Mouse (Mus musculus) CD4-positive, CD25-positive, alpha-beta regulatory T cell, adult 2 months (primary cell): ENCODE measurements around the gene Gm20532.
A peak's percentile ranks its signal among the peaks of the same experiment; 100 is the strongest.

Experiments used
- DNase-seq: peaks from one replicate; pipeline ENCODE4 v3.0.0-alpha.2; 2012; ENCODE audit warnings: low read depth, low spot score

The Gm20532 gene

DNA sequence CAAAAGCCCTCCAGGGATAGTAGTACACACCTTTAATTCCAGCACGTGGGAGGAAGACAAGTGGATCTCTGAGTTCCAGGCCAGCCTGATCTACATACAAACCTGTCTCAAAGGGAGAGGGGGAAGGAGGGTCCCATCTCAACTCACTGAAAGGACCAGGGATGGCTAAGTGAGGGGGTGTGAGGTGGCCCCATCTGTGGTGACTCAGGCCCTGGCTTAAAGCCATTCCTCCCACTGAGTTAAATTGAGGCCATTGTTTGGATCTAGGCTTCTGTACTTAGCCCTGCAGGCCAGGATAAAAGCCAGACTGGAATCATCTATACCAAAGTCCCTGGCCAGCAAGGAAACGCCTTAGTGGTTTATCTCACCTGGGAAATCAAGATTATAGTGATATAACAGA, 34.8 kb downstream of the Gm20532 start:
- DNase-seq, result no peak

- peak; percentile 73 for DNase-seq
Measured at GRCm38 (mm10) chr2:26622984-26623383, 36.5 kb downstream of the Gm20532 start.

DNA sequence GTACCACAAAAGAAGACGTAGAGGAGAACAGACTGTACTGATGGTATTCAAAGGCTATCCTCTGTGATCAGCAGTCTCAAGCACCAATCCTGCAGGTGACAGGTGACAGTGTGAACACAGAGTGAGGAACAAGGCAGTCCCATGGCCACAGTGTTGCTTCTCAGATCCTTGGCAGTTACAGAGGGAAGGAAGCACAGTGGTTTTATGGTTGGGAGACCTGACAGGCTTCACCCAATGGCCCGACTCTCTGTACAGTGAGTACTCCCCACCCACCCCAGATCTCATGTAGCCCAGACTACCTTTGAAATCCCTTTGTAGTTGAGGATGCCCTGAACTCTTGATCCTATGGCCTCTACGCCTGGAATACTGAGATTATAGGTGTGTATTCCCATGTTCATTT, 39.0 kb downstream of the Gm20532 start:
- no peak for DNase-seq

DNA sequence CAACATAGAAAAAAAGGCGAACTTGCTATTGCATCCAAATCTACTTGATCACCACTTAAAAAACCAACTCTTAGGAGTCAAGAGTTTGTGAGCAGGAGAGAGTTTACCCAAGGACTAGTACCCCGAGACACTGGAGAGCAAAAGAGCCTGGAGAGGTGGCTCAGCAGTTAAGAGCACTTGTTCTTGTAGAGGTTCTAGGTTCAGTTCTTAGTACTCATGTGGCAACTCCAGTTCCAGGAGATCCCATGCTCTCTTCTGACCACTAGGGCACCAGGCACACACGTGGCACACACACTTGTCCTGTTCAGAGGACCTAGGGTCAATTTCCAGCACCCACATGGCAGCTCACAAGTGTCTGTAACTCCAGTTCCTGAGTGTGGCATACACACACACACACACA, 39.6 kb downstream of the Gm20532 start:
- no peak for DNase-seq

GRCm38 (mm10) chr2:26627921-26628739, 41.7 kb downstream of the Gm20532 start, which contains the start of gene Fam69b:
Fam69b (plus strand) TSS chr2:26628457.
- peak; percentile 77 for DNase-seq

- DNase-seq, result no peak
Measured at GRCm38 (mm10) chr2:26628792-26629437, 42.5 kb downstream of the Gm20532 start.

- DNase-seq, result no peak
Measured at GRCm38 (mm10) chr2:26632541-26633395, 46.3 kb downstream of the Gm20532 start.

DNA sequence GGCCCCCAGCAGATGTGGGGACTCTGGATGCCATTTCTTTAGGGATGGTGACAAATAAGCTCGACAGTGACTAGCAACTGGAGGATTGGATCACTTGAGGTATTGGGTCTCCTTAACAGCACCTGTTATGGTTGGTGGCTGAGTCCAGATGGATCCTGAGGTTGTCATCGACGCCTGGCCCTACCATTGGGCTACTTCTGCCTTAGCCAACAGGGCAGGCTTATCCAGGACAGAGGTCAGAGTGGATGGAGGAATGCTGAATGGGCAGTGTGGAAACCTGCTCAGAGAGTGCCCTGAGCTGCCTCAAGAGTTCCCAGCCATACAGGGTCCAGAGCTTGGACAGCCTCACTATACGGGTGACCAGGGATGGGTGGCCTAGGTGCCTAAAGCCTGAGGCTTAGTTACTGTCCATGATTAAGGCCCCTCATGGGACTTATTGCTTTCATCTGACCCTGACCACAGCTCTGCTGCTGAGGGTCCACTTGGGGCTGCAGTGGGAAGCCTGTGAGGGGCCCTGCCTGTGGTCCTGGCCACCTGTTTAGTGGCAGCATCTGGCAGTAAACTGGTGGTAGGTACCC, 47.6 kb downstream of the Gm20532 start:
- no peak for DNase-seq

DNA sequence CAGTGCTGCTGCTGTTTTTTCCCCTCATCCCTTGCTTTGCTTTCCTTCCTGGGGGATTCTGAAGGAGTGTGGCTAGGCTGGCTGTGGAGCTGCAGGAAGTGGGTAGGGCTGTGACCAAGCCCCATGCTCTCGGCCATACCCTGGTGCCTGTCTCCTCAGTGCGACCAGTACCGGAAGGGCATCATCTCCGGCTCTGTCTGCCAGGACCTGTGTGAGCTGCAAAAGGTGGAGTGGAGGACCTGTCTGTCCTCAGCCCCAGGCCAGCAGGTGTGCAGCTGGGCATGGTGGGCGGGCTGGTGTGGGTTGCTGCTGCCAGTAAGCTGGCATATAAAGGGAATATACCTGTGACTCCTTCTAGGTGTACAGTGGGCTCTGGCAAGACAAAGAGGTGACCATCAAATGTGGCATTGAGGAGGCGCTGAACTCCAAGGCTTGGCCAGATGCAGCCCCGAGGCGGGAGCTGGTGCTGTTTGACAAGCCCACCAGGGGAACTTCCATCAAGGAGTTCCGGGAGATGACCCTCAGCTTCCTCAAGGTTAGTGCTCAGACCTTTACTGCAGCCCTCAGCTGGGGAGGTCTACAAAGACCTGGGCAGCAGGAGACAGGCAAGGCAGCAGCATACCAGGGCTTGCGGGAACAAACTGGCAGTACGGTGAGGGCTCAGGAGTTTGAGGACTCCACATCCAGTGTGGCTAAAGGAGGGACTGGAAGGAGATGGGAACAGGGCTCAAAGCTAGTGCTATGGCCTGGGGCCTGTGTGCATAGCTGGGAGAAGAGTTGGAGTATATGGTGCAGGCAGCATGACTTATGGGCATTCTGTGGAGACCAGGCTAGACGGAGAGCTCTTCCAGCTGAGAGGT, 48.4 kb downstream of the Gm20532 start:
- DNase-seq, result no peak

DNA sequence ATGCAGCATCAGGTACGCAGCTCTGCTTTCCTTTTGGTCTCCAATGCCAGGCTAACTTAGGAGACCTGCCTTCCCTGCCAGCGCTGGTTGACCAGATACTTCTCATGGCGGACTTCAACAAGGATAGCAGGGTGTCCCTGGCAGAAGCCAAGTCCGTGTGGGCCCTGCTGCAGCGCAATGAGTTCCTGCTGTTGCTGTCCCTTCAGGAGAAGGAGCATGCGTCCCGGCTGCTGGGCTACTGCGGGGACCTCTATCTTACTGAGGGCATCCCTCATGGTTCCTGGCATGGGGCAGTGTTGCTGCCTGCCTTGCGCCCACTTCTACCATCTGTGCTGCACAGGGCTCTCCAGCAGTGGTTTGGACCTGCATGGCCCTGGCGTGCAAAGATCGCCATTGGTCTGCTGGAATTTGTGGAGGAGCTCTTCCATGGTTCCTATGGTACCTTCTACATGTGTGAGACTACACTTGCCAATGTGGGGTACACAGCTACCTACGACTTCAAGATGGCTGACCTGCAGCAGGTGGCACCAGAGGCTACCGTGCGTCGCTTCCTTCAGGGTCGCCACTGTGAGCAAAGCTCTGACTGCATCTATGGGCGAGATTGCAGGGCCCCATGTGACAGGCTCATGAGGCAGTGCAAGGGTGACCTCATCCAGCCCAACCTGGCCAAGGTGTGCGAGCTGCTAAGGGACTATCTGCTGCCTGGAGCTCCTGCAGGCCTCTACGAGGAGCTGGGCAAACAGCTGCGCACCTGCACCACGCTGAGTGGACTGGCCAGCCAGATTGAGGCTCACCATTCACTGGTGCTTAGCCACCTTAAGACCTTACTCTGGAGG, 49.3 kb downstream of the Gm20532 start:
- no peak for DNase-seq

DNA sequence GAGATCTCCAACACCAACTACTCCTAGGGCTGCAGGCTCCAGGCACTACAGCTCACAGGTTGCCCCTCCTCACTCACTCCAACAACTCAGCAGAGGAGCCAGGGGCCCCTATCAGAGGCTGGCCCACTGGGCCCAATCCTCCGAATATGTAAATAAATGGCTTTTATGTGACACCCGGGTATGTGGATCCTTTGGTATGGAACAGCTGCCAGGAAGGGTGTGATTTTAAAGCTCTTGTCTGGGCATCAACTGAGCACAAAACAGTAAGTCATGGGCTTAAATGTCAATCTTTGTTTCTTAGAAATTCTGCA, 49.8 kb downstream of the Gm20532 start:
- no peak for DNase-seq

- DNase-seq, result no peak
Measured at GRCm38 (mm10) chr2:26637316-26637932, 51.0 kb downstream of the Gm20532 start.

DNA sequence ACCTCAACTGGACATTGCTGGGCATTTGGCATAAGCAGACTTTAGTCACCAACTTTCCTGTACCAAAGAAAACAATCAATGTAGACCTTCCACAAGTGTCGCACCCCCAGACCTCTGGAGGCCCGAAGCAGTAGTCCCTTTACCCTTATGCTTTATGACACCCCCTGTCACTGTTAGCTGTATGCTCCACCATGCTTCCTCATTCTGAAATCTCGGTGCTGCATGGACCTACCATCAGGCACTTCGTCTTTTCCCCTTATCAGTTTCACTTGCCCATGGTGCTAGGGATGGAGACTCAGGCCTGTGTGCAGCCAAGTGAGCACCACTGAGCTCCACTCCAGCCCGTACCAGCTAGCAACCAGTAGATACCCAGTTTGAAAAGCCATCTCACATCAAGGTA, 51.6 kb downstream of the Gm20532 start:
- no peak for DNase-seq

GRCm38 (mm10) chr2:26638572-26638971, 52.1 kb downstream of the Gm20532 start:
- no peak for DNase-seq

DNA sequence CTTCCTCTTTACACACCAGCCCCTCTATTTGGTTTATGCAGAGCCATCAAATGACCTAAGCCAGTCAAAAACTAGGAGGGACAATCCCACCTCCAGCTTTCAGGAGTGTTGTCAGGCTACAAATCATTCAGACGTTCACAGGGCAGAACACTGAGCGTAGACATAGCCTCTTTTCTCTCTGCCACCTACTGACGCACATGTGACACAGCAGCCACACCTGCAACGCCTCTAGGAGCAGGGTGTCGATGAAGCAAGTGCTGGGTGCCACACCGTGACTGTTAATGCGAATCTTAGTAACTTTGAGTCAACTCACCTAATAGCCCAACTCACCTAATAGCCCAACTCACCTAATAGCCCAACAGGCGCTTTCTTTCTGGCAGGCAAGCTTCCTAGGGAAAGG, 52.6 kb downstream of the Gm20532 start:
- peak; percentile 83 for DNase-seq

GRCm38 (mm10) chr2:26639838-26640830, 53.7 kb downstream of the Gm20532 start:
- DNase-seq, result peak; percentile 97

DNA sequence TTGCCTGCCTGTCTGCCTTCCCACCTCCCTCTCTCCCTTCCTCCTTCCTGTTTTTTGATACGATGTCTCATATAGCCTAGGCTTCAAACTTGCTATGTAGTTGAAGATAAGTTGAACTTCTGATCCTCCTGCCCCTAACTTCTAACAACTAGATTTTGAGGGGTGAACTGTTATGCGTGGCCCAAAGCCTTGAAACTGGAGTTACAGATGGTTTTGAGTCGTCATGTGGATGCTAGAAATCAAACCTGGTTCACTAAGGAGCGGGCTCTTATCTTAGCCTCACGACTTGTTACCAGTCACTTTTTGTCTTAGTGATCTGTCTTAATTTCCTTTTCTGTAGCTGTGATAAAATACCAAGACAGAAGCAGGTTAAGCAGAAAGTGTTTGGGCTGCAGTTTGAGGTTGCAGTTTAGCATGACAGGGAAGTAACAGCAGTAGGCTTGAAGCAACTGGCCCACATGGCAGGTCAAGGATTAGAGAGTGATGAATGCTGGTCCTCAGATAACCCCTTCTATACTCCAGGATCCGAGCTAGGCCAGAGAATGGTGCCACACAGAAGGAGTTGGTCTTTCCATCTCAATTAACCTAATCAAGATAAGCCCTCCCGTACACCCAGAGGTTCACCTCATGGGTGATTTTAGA, 54.7 kb downstream of the Gm20532 start:
- no peak for DNase-seq

DNA sequence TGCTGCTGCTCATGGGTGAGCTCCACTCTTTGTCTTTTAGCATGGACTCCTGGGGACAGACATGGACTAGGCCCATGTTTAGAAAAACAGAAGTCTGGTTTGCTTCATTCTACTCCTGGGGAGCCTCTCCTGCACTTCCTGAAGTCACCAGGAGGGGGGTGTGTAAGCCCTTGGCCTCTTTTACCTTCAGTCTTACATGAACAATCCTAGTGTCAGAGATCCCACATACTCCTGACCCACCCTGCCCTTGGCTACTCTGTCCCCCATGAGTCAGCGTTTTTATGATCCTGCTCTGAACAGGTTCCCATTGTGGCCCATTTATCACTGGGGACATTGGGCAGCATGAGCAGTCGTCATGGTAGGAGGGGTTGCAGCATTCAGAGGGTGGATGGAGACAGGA, 57.5 kb downstream of the Gm20532 start:
- peak; percentile 76 for DNase-seq
